Mouse (Mus musculus) hindbrain, embryonic 10.5 days (tissue): ENCODE results near the gene Hdac4. TPM values are rescaled to one million over a fixed set of nuclear protein-coding genes. Genes with fewer than 3 reads are reported as not detected.

Experiments used
- DNase-seq: peaks from one replicate; pipeline ENCODE4 v3.0.0-alpha.2; 2017; ENCODE audit warnings: low spot score
- H3K27ac ChIP-seq: fragments of 300-500 bp; sonication (generic); 2 replicates; pipeline ENCODE4 v1.5.1; 2016; ENCODE audit warnings: mild to moderate bottlenecking, moderate library complexity
- H3K27me3 ChIP-seq: fragments of 300-500 bp; sonication (generic); 2 replicates; pipeline ENCODE4 v1.6.1; 2016; ENCODE audit warnings: mild to moderate bottlenecking; ENCODE audit not compliant: poor library complexity, insufficient read depth, severe bottlenecking
- H3K36me3 ChIP-seq: fragments of 300-500 bp; sonication (generic); 2 replicates; pipeline ENCODE4 v1.6.1; 2016; ENCODE audit warnings: mild to moderate bottlenecking, moderate library complexity
- H3K4me1 ChIP-seq: fragments of 300-500 bp; sonication (generic); replicated peaks from 2 replicates; pipeline ENCODE4 v1.6.1; 2016; ENCODE audit warnings: mild to moderate bottlenecking
- H3K4me3 ChIP-seq: fragments of 300-500 bp; sonication (generic); 2 replicates; pipeline ENCODE4 v1.5.1; 2016; ENCODE audit warnings: mild to moderate bottlenecking, moderate library complexity
- H3K9me3 ChIP-seq: fragments of 300-500 bp; sonication (generic); 2 replicates; pipeline ENCODE4 v1.6.1; 2016; ENCODE audit warnings: mild to moderate bottlenecking, moderate library complexity
- WGBS: fragments of 180-500 bp; shearing (Covaris S2); methylation state at CpG from one replicate; pipeline ENCODE4 v1.1.7; 2016; 5-methylcytosine and 5-hydroxymethylcytosine counted together
- polyA plus RNA-seq: library from polyadenylated mRNA; unstranded; fragments of >200 nt; fragmentation: Nextera tagmentation; extraction: Ambion mirVana; gene quantifications from 2 replicates; pipeline ENCODE4 v1.2.1, GENCODE M21; 2016

Gene Hdac4
- polyA plus RNA-seq, 1 experiment from 2014 or later: 20.8 TPM

- DNase-seq: no peak
- 90% methylated on average over 4 of the region's 4 CpGs for WGBS
- H3K4me3 ChIP-seq: no peak overlapping the region
- peaks cover 22% of the 10 kb centered on the region for H3K4me1 ChIP-seq
- H3K27me3 ChIP-seq: no peaks in the 10 kb centered on the region
- no peak overlapping the region for H3K27ac ChIP-seq
- H3K36me3 ChIP-seq: peaks cover 58% of the 10 kb centered on the region
- H3K9me3 ChIP-seq: no peaks in the 10 kb centered on the region
Observed at GRCm38 (mm10) chr1:92142793-92143192, 52.7 kb downstream of the Hdac4 start.

GRCm38 (mm10) chr1:92139001-92139400, 56.5 kb downstream of the Hdac4 start:
- Histone ChIP-seq H3K9me3 (no peaks in the 10 kb centered on the region), H3K4me1 (peaks cover 6% of the 10 kb centered on the region; the same call in 1 of the 2 replicates), H3K36me3 (peaks cover 42% of the 10 kb centered on the region), H3K27ac (no peak overlapping the region), H3K27me3 (no peaks in the 10 kb centered on the region), H3K4me3 (no peak overlapping the region)
- no peak for DNase-seq
- WGBS: 90% methylated on average over 4 of the region's 4 CpGs

- H3K27me3 ChIP-seq: no peaks in the 10 kb centered on the region
- H3K36me3 ChIP-seq: peaks cover 38% of the 10 kb centered on the region
- no peak for DNase-seq
- H3K9me3 ChIP-seq: no peaks in the 10 kb centered on the region
- H3K27ac ChIP-seq: 0 out of 2 replicates have a peak overlapping the region, but pooled peaks have one; percentile 2
- no peak overlapping the region for H3K4me3 ChIP-seq
- H3K4me1 ChIP-seq: peaks cover 2% of the 10 kb centered on the region; the same call in 1 of the 2 replicates
- 87% methylated on average over 2 of the region's 2 CpGs for WGBS
Observed at GRCm38 (mm10) chr1:92137136-92137848, 58.2 kb downstream of the Hdac4 start.

- H3K4me1 ChIP-seq: no peaks in the 10 kb centered on the region; the same call in 1 of the 2 replicates
- no peak overlapping the region for H3K27ac ChIP-seq
- 93% methylated on average over 3 of the region's 3 CpGs for WGBS
- no peak overlapping the region for H3K4me3 ChIP-seq
- DNase-seq: no peak
- no peaks in the 10 kb centered on the region for H3K9me3 ChIP-seq
- peaks cover 32% of the 10 kb centered on the region for H3K36me3 ChIP-seq
- no peaks in the 10 kb centered on the region for H3K27me3 ChIP-seq
Observed at GRCm38 (mm10) chr1:92136362-92136761, 59.1 kb downstream of the Hdac4 start.

GRCm38 (mm10) chr1:92132181-92132580, 63.3 kb downstream of the Hdac4 start:
- no peaks in the 10 kb centered on the region; the same call in 1 of the 2 replicates for H3K4me1 ChIP-seq
- WGBS: 69% methylated on average over 2 of the region's 2 CpGs
- H3K27ac ChIP-seq: no peak overlapping the region
- no peaks in the 10 kb centered on the region for H3K27me3 ChIP-seq
- H3K36me3 ChIP-seq: peaks cover 6% of the 10 kb centered on the region; the same call in 1 of the 2 replicates
- no peak overlapping the region for H3K4me3 ChIP-seq
- no peak for DNase-seq
- H3K9me3 ChIP-seq: no peaks in the 10 kb centered on the region

GRCm38 (mm10) chr1:92130470-92131100, 64.9 kb downstream of the Hdac4 start:
- Histone ChIP-seq H3K36me3 (peaks cover 3% of the 10 kb centered on the region; the same call in 1 of the 2 replicates), H3K9me3 (no peaks in the 10 kb centered on the region), H3K4me3 (no peak overlapping the region), H3K27me3 (no peaks in the 10 kb centered on the region), H3K4me1 (no peaks in the 10 kb centered on the region), H3K27ac (no peak overlapping the region)
- DNase-seq: no peak
- WGBS: 86% methylated on average over 6 of the region's 6 CpGs

- Histone ChIP-seq H3K27me3 (no peaks in the 10 kb centered on the region), H3K4me1 (no peaks in the 10 kb centered on the region), H3K36me3 (peaks cover 3% of the 10 kb centered on the region; the same call in 1 of the 2 replicates), H3K4me3 (no peak overlapping the region), H3K9me3 (no peaks in the 10 kb centered on the region), H3K27ac (no peak overlapping the region)
- 90% methylated on average over 3 of the region's 3 CpGs for WGBS
- DNase-seq: no peak
Observed at GRCm38 (mm10) chr1:92129751-92130150, 65.7 kb downstream of the Hdac4 start.

- WGBS: 91% methylated on average over 6 of the region's 6 CpGs
- peaks cover 3% of the 10 kb centered on the region; the same call in 1 of the 2 replicates for H3K36me3 ChIP-seq
- no peaks in the 10 kb centered on the region for H3K9me3 ChIP-seq
- no peak overlapping the region for H3K4me3 ChIP-seq
- DNase-seq: no peak
- H3K27ac ChIP-seq: no peak overlapping the region
- no peaks in the 10 kb centered on the region for H3K4me1 ChIP-seq
- no peaks in the 10 kb centered on the region for H3K27me3 ChIP-seq
Observed at GRCm38 (mm10) chr1:92127785-92128184, 67.7 kb downstream of the Hdac4 start.

- Histone ChIP-seq H3K9me3 (no peaks in the 10 kb centered on the region), H3K4me1 (no peaks in the 10 kb centered on the region), H3K36me3 (peaks cover 6% of the 10 kb centered on the region; the same call in 1 of the 2 replicates), H3K27ac (no peak overlapping the region), H3K4me3 (no peak overlapping the region), H3K27me3 (no peaks in the 10 kb centered on the region)
- no peak for DNase-seq
- WGBS: 98% methylated on average over 1 of the region's 1 CpGs
Observed at GRCm38 (mm10) chr1:92127366-92127765, 68.1 kb downstream of the Hdac4 start.

GRCm38 (mm10) chr1:92124497-92125201, 70.8 kb downstream of the Hdac4 start:
- Histone ChIP-seq H3K36me3 (0 out of 2 replicates have a peak, but pooled peaks cover 7% of the 10 kb centered on the region), H3K9me3 (no peaks in the 10 kb centered on the region), H3K4me3 (no peak overlapping the region), H3K27me3 (no peaks in the 10 kb centered on the region), H3K4me1 (no peaks in the 10 kb centered on the region), H3K27ac (no peak overlapping the region)
- WGBS: 80% methylated on average over 3 of the region's 3 CpGs
- no peak for DNase-seq

GRCm38 (mm10) chr1:92119303-92119702, 76.2 kb downstream of the Hdac4 start:
- H3K9me3 ChIP-seq: no peaks in the 10 kb centered on the region
- peaks cover 4% of the 10 kb centered on the region; the same call in 1 of the 2 replicates for H3K4me1 ChIP-seq
- peaks cover 11% of the 10 kb centered on the region; the same call in 1 of the 2 replicates for H3K36me3 ChIP-seq
- DNase-seq: no peak
- H3K27ac ChIP-seq: no peak overlapping the region
- H3K27me3 ChIP-seq: no peaks in the 10 kb centered on the region
- no peak overlapping the region for H3K4me3 ChIP-seq
- 65% methylated on average over 5 of the region's 5 CpGs for WGBS

- DNase-seq: no peak
- Histone ChIP-seq H3K4me3 (no peak overlapping the region), H3K4me1 (peaks cover 13% of the 10 kb centered on the region), H3K9me3 (no peaks in the 10 kb centered on the region), H3K36me3 (peaks cover 10% of the 10 kb centered on the region; the same call in 1 of the 2 replicates), H3K27ac (no peak overlapping the region), H3K27me3 (no peaks in the 10 kb centered on the region)
- WGBS: 95% methylated on average over 5 of the region's 5 CpGs
Observed at GRCm38 (mm10) chr1:92117597-92117996, 77.9 kb downstream of the Hdac4 start.
